Mouse (Mus musculus) MEL (cell line): Measurements from ENCODE around the gene Olfr17.
"Not testable (repeated sequence)": the region's sequence is repeated elsewhere in the genome, so short reads cannot be mapped to it uniquely, and the experiment has no call there.

Experiments
- CHD2 ChIP-seq: IDR thresholded peaks from 2 replicates; pipeline ENCODE4 v1.6.1; 2011; ENCODE audit warnings: low read length, improper control_type of control experiment
- CTCF ChIP-seq, 3 experiments: IDR thresholded peaks in 2 of 3; conservative IDR thresholded peaks in 1 of 3; 2 replicates each; pipeline ENCODE4 v1.5.1; 2011 to 2012; ENCODE audit warnings: low read length in 3 of 3, low read depth in 2 of 3, mild to moderate bottlenecking in 2 of 3, improper control_type of control experiment in 1 of 3, inconsistent platforms in 1 of 3, mixed read lengths in 1 of 3, moderate library complexity in 1 of 3; ENCODE audit not compliant: control insufficient read depth in 1 of 3, insufficient read depth in 1 of 3, poor library complexity in 1 of 3, severe bottlenecking in 1 of 3
- EP300 ChIP-seq, 2 experiments: IDR thresholded peaks; 2 replicates each; pipeline ENCODE4 v1.6.1; 2011; ENCODE audit warnings: improper control_type of control experiment in 2 of 2, low read length in 2 of 2, low read depth in 1 of 2, mild to moderate bottlenecking in 1 of 2
- GABPA ChIP-seq: IDR thresholded peaks from 2 replicates; pipeline ENCODE4 v1.6.1; 2012; ENCODE audit warnings: low read depth, mild to moderate bottlenecking, inconsistent platforms, low read length, improper control_type of control experiment, moderate library complexity
- GATA1 ChIP-seq: IDR thresholded peaks from 2 replicates; pipeline ENCODE4 v1.6.1; 2011; ENCODE audit warnings: low read depth, low read length, improper control_type of control experiment
- MAX ChIP-seq: IDR thresholded peaks from 2 replicates; pipeline ENCODE4 v1.6.1; 2011; ENCODE audit warnings: low read length, improper control_type of control experiment
- MEF2A ChIP-seq: IDR thresholded peaks from 2 replicates; pipeline ENCODE4 v1.6.1; 2014; ENCODE audit warnings: low read depth, mild to moderate bottlenecking, inconsistent platforms, low read length, improper control_type of control experiment; ENCODE audit not compliant: poor library complexity, insufficient replicate concordance, severe bottlenecking; ENCODE audit errors: extremely low read depth
- MXI1 ChIP-seq: IDR thresholded peaks from 2 replicates; pipeline ENCODE4 v1.6.1; 2011; ENCODE audit warnings: mild to moderate bottlenecking, low read depth, low read length, improper control_type of control experiment
- MYB ChIP-seq: IDR thresholded peaks from 2 replicates; pipeline ENCODE4 v1.6.1; 2011; ENCODE audit warnings: mild to moderate bottlenecking, low read depth, low read length, improper control_type of control experiment
- POLR2A ChIP-seq, 2 experiments: IDR thresholded peaks; 2 replicates each; pipeline ENCODE4 v1.6.1; 2011 to 2012; ENCODE audit warnings: low read length in 2 of 2, mild to moderate bottlenecking in 2 of 2, control low read depth in 1 of 2, improper control_type of control experiment in 1 of 2, low read depth in 1 of 2, moderate library complexity in 1 of 2; ENCODE audit not compliant: control insufficient read depth in 1 of 2, insufficient read depth in 1 of 2, poor library complexity in 1 of 2
- RAD21 ChIP-seq: IDR thresholded peaks from 2 replicates; pipeline ENCODE4 v1.6.1; 2011; ENCODE audit warnings: mild to moderate bottlenecking, low read depth, low read length, improper control_type of control experiment
- TAL1 ChIP-seq: IDR thresholded peaks from 2 replicates; pipeline ENCODE4 v1.6.1; 2012; ENCODE audit warnings: mild to moderate bottlenecking, inconsistent platforms, low read length, moderate library complexity, mixed read lengths
- ZC3H11A ChIP-seq: IDR thresholded peaks from 2 replicates; pipeline ENCODE4 v1.6.1; 2012; ENCODE audit warnings: low read depth, mild to moderate bottlenecking, inconsistent platforms, low read length, improper control_type of control experiment

GRCm38 (mm10) chr7:107110269-107110668 lies 17.2 kb downstream of the Olfr17 start, which contains the start of gene Olfr715b:
- not testable (repeated sequence) for TF ChIP-seq POLR2A (IDR thresholded peaks at IDR 0.05; ENCODE audit: control insufficient read depth in 1 of 2, insufficient read depth in 1 of 2, low read depth in 1 of 2, low read length in 2 of 2, poor library complexity in 1 of 2); TAL1; CTCF (IDR thresholded peaks at IDR 0.05 in 2 of 3, conservative IDR thresholded peaks at IDR 0.05 in 1 of 3; ENCODE audit: control insufficient read depth in 1 of 3, insufficient read depth in 1 of 3, low read depth in 2 of 3, low read length in 3 of 3, poor library complexity in 1 of 3, severe bottlenecking in 1 of 3); MEF2A; GABPA; MAX; EP300 (IDR thresholded peaks at IDR 0.05; ENCODE audit: low read depth in 1 of 2, low read length in 2 of 2); CHD2; RAD21; ZC3H11A; MYB; GATA1; MXI1
